Mouse (Mus musculus) stomach, postnatal 0 days (tissue): Measurements from ENCODE around the gene Styk1. TPM values are rescaled to one million over a fixed set of nuclear protein-coding genes. Genes with fewer than 3 reads are reported as not detected.

ENCODE experiments used
- ATAC-seq: fragments of 200-750 bp; cut with Nextera tagmentation; 2 replicates; pipeline ENCODE4 v1.8.0; 2017; ENCODE audit not compliant: low FRiP score, low TSS enrichment
- DNase-seq: peaks from one replicate; pipeline ENCODE4 v3.0.0-alpha.2; 2016; ENCODE audit warnings: low spot score
- H3K27ac ChIP-seq: fragments of 300-500 bp; sonication (generic); replicated peaks from 2 replicates; pipeline ENCODE4 v1.5.1; 2014; ENCODE audit warnings: mild to moderate bottlenecking, control low read depth
- H3K27me3 ChIP-seq: fragments of 300-500 bp; sonication (generic); 2 replicates; pipeline ENCODE4 v1.6.1; 2014; ENCODE audit warnings: low read length; ENCODE audit not compliant: control insufficient read depth, insufficient read depth
- H3K36me3 ChIP-seq: fragments of 300-500 bp; sonication (generic); 2 replicates; pipeline ENCODE4 v1.6.1; 2014; ENCODE audit warnings: low read length, mixed read lengths; ENCODE audit not compliant: control insufficient read depth, insufficient read depth
- H3K4me1 ChIP-seq: fragments of 300-500 bp; sonication (generic); replicated peaks from 2 replicates; pipeline ENCODE4 v1.6.1; 2014; ENCODE audit warnings: antibody characterized with exemption; ENCODE audit not compliant: control insufficient read depth, insufficient read depth
- H3K4me2 ChIP-seq: fragments of 300-500 bp; sonication (generic); replicated peaks from 2 replicates; pipeline ENCODE4 v1.6.1; 2014; ENCODE audit warnings: low read depth, mild to moderate bottlenecking, control low read depth, moderate library complexity
- H3K4me3 ChIP-seq: fragments of 300-500 bp; sonication (generic); 2 replicates; pipeline ENCODE4 v1.5.1; 2014; ENCODE audit warnings: low read depth, low read length, control low read depth
- H3K9ac ChIP-seq: fragments of 300-500 bp; sonication (generic); 2 replicates; pipeline ENCODE4 v1.6.1; 2014; ENCODE audit warnings: mild to moderate bottlenecking, low read length, control low read depth, mixed read lengths
- H3K9me3 ChIP-seq: fragments of 300-500 bp; sonication (generic); 2 replicates; pipeline ENCODE4 v1.6.1; 2016; ENCODE audit warnings: low read length; ENCODE audit not compliant: control insufficient read depth
- CTCF ChIP-seq: IDR thresholded peaks from 2 replicates; pipeline ENCODE4 v1.5.1; 2016; ENCODE audit warnings: antibody characterized with exemption, low read depth, mild to moderate bottlenecking, moderate library complexity
- EP300 ChIP-seq: optimal IDR thresholded peaks from 2 replicates; pipeline ENCODE3; 2016; ENCODE audit warnings: antibody characterized with exemption
- WGBS: fragments of 180-500 bp; shearing (Covaris S2); extraction: QIAGEN DNeasy Blood & Tissue Kit; methylation state at CpG from one replicate; pipeline ENCODE4 v1.1.7; 2014; 5-methylcytosine and 5-hydroxymethylcytosine counted together
- polyA plus RNA-seq: library from polyadenylated mRNA; unstranded; fragments of >200 nt; fragmentation: Nextera tagmentation; extraction: Ambion mirVana; gene quantifications from 2 replicates; pipeline ENCODE4 v1.2.1, GENCODE M21; 2015

The Styk1 gene
- polyA plus RNA-seq, 1 experiment from 2014 or later: 16.4 TPM

- peaks cover 9% of the 10 kb centered on the region; the same call in 1 of the 2 replicates for H3K36me3 ChIP-seq
- no peak overlapping the region for H3K27ac ChIP-seq
- H3K9me3 ChIP-seq: no peaks in the 10 kb centered on the region
- no peak for ATAC-seq
- WGBS: 86% methylated on average over 5 of the region's 5 CpGs
- no peak overlapping the region for H3K9ac ChIP-seq
- no peak for DNase-seq
- TF ChIP-seq CTCF: no peak
- no peak for TF ChIP-seq EP300
- no peaks in the 10 kb centered on the region for H3K4me1 ChIP-seq
- no peaks in the 10 kb centered on the region for H3K27me3 ChIP-seq
- no peak overlapping the region for H3K4me2 ChIP-seq
- H3K4me3 ChIP-seq: no peak overlapping the region
Observed at GRCm38 (mm10) chr6:131373160-131373559, 19.8 kb upstream of the Styk1 start.

GRCm38 (mm10) chr6:131370767-131371166 is 17.4 kb upstream of the Styk1 start:
- no peak overlapping the region for H3K4me3 ChIP-seq
- no peak for ATAC-seq
- no peaks in the 10 kb centered on the region for H3K4me1 ChIP-seq
- DNase-seq: no peak
- 96% methylated on average over 5 of the region's 5 CpGs for WGBS
- H3K9ac ChIP-seq: no peak overlapping the region
- TF ChIP-seq CTCF (no peak), EP300 (no peak)
- peaks cover 4% of the 10 kb centered on the region; the same call in 1 of the 2 replicates for H3K36me3 ChIP-seq
- no peaks in the 10 kb centered on the region for H3K27me3 ChIP-seq
- no peak overlapping the region for H3K27ac ChIP-seq
- no peaks in the 10 kb centered on the region for H3K9me3 ChIP-seq
- no peak overlapping the region for H3K4me2 ChIP-seq

DNA sequence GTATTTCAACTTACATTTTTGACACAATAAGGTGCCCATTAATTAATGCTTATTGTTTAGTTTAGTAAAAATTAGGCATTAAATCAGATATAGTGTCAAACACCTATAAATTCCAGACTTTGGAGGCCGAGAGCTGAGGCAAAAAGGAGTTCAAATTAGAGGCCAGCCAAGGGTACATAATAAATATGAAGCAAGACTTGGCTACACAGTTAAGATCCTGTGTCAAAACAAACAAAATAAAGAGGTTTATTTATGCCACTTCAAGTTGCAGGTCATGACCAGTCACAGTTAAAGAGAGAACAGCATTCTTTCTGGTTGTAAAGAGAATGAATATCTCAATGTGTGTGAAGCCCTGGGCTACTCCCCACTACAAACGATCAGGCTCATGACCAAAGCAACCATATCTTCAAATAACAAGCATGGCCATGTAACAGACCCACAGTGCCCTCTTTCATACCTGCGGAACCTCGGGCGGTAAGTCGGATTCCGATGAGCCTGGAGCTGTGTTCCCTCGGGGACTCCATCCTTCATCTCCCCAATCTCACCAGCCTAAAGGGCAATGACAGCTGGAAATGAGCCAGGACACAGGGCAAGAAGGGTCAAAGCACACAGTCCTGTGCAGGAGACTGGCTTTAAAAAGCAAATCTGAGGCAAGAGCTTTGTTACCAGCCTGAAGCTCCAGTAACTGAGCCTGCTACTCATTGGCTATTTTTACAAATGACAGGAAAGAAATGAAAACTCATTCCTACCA is 16.6 kb upstream of the Styk1 start:
- DNase-seq: no peak
- Histone ChIP-seq H3K9me3 (no peaks in the 10 kb centered on the region), H3K4me1 (no peaks in the 10 kb centered on the region), H3K27ac (no peak overlapping the region), H3K9ac (no peak overlapping the region), H3K4me2 (no peak overlapping the region), H3K27me3 (no peaks in the 10 kb centered on the region), H3K36me3 (peaks cover 3% of the 10 kb centered on the region; the same call in 1 of the 2 replicates), H3K4me3 (no peak overlapping the region)
- no peak for ATAC-seq
- TF ChIP-seq EP300 (no peak), CTCF (no peak)
- WGBS: 76% methylated on average over 8 of the region's 8 CpGs

- H3K9ac ChIP-seq: no peak overlapping the region
- no peaks in the 10 kb centered on the region for H3K9me3 ChIP-seq
- no peak overlapping the region for H3K27ac ChIP-seq
- no peak overlapping the region for H3K4me2 ChIP-seq
- TF ChIP-seq EP300: no peak
- peak; percentile 77 for TF ChIP-seq CTCF
- WGBS: 29% methylated on average over 4 of the region's 4 CpGs
- no peak overlapping the region for H3K4me3 ChIP-seq
- H3K4me1 ChIP-seq: no peaks in the 10 kb centered on the region
- no peaks in the 10 kb centered on the region for H3K27me3 ChIP-seq
- ATAC-seq (peak; percentile 49; the same call in 1 of the 2 replicates), DNase-seq (no peak)
- H3K36me3 ChIP-seq: peaks cover 6% of the 10 kb centered on the region; the same call in 1 of the 2 replicates
Observed at GRCm38 (mm10) chr6:131367101-131367500, 13.7 kb upstream of the Styk1 start.

- ATAC-seq: no peak
- no peak for DNase-seq
- WGBS: 90% methylated on average over 2 of the region's 2 CpGs
Observed at GRCm38 (mm10) chr6:131364353-131364752, 11.0 kb upstream of the Styk1 start.

More at GRCm38 (mm10) chr6:131364353-131364752, 11.0 kb upstream of the Styk1 start:
- Histone ChIP-seq H3K4me1 (no peaks in the 10 kb centered on the region), H3K4me2 (no peak overlapping the region), H3K9me3 (no peaks in the 10 kb centered on the region), H3K27me3 (no peaks in the 10 kb centered on the region), H3K27ac (no peak overlapping the region), H3K36me3 (peaks cover 6% of the 10 kb centered on the region; the same call in 1 of the 2 replicates), H3K4me3 (no peak overlapping the region), H3K9ac (no peak overlapping the region)
- TF ChIP-seq CTCF: no peak
- no peak for TF ChIP-seq EP300
